Mouse (Mus musculus) Patski (cell line): ENCODE measurements around the gene Spag6. TPM values are rescaled to one million over a fixed set of nuclear protein-coding genes. Genes with fewer than 3 reads are reported as not detected.

Source experiments
- ATAC-seq: fragments of 100-300 bp; one replicate; pipeline ENCODE4 v1.8.0; 2021
- CTCF ChIA-PET: fragments of 350-600 bp; sonication (Branson Sonifier 250); formaldehyde crosslinking; loops from one replicate; lab custom pipeline; 2022; ENCODE audit warnings: inconsistent platforms; lab: Charles Lee
- POLR2A ChIA-PET: fragments of 350-600 bp; sonication (Branson Sonifier 250); formaldehyde crosslinking; loops from one replicate; lab custom pipeline; 2022; ENCODE audit warnings: antibody characterized with exemption, inconsistent platforms; lab: Charles Lee
- DNase-seq: peaks from one replicate; pipeline ENCODE4 v3.0.0-alpha.2; 2011; ENCODE audit warnings: low read depth, low spot score
- H3K27me3 ChIP-seq: fragments of 371-371 bp; one replicate; pipeline ENCODE4 v1.5.1; 2021
- CTCF ChIP-seq: fragments of 100-300 bp; IDR thresholded peaks from one replicate; pipeline ENCODE4 v1.5.1; 2021
- in situ Hi-C: fragments of 300-500 bp; cut with MboI; formaldehyde crosslinking; loops from 3 replicates; pipeline ENCODE4 v1.11.1; 2018; ENCODE audit warnings: low pct_unique_long_range_greater_than_20kb, mixed read lengths
- polyA plus RNA-seq: library from polyadenylated mRNA; unstranded; gene quantifications from one replicate; pipeline ENCODE4 v1.2.3, GENCODE M21; 2021

Spag6 gene
- polyA plus RNA-seq, 1 experiment from 2014 or later, result 1.7 TPM

DNA sequence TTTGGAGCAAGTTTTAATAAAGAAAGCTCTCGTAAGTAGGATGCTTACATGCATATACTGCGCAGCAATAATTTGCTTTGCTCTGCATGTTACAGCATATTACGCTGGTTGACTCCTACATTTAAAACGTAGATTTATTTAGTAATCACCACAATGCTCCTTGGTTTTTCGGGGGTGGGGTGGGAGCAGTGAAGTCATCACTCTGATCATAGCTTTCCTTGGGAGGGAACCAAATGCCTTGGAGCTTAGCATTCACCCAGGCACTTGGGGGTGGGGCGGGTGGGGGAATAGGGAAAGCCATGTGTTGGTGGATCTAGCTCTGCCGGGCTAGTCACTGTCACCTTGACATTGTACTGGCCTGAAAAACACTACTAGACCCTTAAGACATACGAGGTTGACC lies 1.3 kb downstream of the Spag6 start:
- CTCF ChIA-PET, result no interaction called here
- POLR2A ChIA-PET, result interaction anchor here (0.6 kb wide), 1 partner anchor 12 kb away, joined by 5 read pairs; no protein-coding TSS in a partner anchor
- ATAC-seq, result no peak
- H3K27me3 ChIP-seq, result peaks cover 4% of the 10 kb centered on the region
- no peak for TF ChIP-seq CTCF
- no peak for DNase-seq
- in situ Hi-C loops, result no loop called here

DNA sequence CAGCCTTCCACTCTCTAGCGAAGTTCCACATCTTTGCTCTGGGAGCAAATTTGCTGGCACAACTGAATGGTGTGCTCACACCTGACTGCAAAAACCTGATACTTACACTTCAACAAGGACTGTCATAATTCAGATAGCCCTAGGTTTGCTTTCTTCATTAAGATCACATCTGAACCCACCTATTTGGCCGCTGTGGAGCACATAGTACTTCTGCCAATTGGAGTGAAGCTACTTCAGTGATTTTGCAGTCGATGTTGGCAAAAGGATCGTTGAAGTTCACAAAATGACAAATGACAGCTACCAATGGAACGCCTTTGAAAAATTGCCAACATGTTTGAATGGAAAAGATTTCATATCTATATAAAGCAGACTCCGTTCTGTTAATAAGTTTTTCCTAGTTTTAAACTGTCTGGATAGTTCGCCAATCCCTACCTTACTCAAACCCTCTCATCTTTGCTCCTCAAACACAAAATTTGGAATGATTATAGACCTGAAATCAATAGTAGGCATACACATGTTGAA lies 1.9 kb downstream of the Spag6 start:
- POLR2A ChIA-PET, result interaction anchor here (0.6 to 1.6 kb wide), 2 partner anchors 11 kb away, joined by 5 to 7 read pairs; no protein-coding TSS in a partner anchor
- CTCF ChIA-PET, result no interaction called here
- TF ChIP-seq CTCF, result no peak
- in situ Hi-C loops, result no loop called here
- DNase-seq (no peak), ATAC-seq (no peak)
- peaks cover 4% of the 10 kb centered on the region for H3K27me3 ChIP-seq

DNA sequence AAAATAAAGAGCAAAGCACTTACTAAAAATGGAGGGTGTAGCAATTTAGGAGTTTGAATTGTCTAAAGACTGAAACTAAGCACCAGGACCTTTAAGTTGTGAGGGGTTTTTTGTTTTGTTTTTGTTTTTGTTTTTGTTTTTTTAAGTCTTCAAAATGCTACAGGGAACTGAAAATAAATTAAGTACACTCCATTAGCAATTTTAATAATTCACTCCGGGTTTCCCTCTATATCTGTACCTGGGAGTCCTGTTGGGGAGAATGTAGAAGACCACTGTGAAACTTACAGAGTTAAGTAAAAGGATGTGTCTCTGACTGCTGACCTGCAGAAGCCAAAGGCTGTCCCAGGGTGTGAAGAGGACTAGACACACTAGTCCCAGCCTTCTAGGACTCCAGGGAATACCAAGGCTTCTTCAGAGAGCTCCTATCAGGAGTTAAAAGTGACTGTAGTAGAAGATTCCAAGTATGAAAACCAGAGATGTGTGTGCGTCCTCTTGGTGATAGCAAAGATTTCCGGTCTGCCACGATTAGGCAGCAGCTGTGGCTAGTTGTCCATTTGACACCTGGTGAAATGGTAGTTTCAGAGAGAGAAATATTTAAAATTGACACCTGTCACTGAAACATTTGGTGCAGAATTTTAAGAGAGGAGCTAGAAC lies 3.9 kb downstream of the Spag6 start:
- TF ChIP-seq CTCF, result no peak
- ChIA-PET POLR2A (no interaction called here), CTCF (no interaction called here)
- peaks cover 11% of the 10 kb centered on the region for H3K27me3 ChIP-seq
- no peak for ATAC-seq
- no peak for DNase-seq
- in situ Hi-C loops, result no loop called here

GRCm38 (mm10) chr2:18698663-18699385 lies 5.0 kb downstream of the Spag6 start:
- CTCF ChIA-PET, result no interaction called here

DNA sequence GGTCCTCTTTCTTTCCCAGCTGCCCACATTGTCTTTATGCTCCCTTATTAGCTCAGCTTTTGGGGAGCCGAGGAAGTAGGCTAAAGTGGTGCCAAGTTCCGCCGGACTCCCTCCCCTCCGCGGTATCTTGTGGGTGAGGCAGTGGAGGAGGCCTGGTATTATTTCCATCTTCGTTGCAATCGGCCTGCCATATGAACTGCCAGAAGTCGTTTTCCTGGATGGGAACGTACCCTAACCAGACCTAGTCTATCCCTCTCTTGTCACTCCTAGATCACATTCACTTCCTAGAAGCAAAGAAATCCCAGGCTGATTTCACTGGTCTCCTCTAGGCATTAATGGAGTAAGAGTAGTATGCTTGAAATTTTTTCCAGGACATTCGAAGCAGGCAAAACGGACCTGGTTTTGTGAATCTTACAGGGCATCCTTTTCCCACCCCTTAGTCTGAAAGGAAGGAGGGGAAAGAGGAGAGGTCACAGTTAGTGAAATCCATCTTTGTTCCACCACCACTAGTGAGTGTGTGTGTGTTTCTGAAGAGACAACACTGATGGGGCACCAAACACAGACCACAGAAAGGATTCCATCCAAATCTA lies 5.7 kb downstream of the Spag6 start:
- no peak for ATAC-seq
- DNase-seq, result no peak
- in situ Hi-C loops, result no loop called here
- TF ChIP-seq CTCF, result no peak
- ChIA-PET POLR2A (no interaction called here), CTCF (no interaction called here)
- peaks cover 11% of the 10 kb centered on the region for H3K27me3 ChIP-seq

More at GRCm38 (mm10) chr2:18698663-18699385, 5.0 kb downstream of the Spag6 start:
- ATAC-seq, result no peak
- POLR2A ChIA-PET, result no interaction called here
- no peak for TF ChIP-seq CTCF
- no peak for DNase-seq
- in situ Hi-C loops, result no loop called here
- H3K27me3 ChIP-seq, result peaks cover 11% of the 10 kb centered on the region

DNA sequence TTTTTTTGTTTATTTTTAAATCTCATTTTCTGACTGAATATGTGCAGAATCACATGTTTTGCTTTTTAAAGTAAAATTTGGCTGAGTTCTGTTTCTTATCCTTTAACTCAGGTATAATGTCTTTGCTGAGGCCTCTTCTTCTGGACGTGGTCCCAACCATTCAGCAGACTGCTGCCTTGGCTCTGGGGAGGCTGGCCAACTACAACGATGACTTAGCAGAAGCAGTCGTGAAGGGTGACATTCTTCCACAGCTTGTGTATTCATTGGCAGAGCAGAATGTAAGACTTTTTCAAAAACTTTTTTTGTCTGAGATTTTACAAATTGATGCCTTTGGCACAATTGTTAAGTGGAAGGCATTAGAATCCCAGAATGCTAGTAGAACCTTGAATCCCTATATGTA lies 16.5 kb downstream of the Spag6 start:
- in situ Hi-C loops, result no loop called here
- DNase-seq (no peak), ATAC-seq (no peak)
- CTCF ChIA-PET, result no interaction called here
- POLR2A ChIA-PET, result no interaction called here
- no peaks in the 10 kb centered on the region for H3K27me3 ChIP-seq
- TF ChIP-seq CTCF, result no peak

DNA sequence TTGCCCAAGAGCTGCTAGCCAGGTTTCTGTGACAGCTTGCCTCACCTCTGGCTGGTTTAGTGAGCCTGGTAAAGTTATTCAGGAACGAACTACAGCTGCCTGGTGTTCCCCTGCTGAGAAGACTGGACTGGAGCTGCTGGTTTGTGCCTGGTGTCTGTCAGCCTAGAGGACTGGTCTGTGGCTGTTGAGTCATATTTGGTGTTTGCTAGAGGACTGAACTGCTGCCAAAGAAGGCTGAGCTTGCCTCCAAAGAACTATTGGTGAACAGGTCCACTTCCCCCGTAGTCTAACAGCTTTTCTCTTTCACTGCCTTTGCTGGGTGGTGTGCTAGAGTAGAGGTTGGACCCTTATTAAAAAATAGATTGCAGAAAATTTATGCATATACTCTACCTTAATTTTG lies 19.2 kb downstream of the Spag6 start:
- ATAC-seq, result no peak
- no peak for TF ChIP-seq CTCF
- no peaks in the 10 kb centered on the region for H3K27me3 ChIP-seq
- POLR2A ChIA-PET, result interaction anchor here (0.6 kb wide), 1 partner anchor 560 kb away, joined by 3 read pairs; no protein-coding TSS in a partner anchor
- in situ Hi-C loops, result no loop called here
- no peak for DNase-seq
- CTCF ChIA-PET, result interaction anchor here (1.6 kb wide), 1 partner anchor 14 kb away, joined by 4 read pairs; no protein-coding TSS in a partner anchor

DNA sequence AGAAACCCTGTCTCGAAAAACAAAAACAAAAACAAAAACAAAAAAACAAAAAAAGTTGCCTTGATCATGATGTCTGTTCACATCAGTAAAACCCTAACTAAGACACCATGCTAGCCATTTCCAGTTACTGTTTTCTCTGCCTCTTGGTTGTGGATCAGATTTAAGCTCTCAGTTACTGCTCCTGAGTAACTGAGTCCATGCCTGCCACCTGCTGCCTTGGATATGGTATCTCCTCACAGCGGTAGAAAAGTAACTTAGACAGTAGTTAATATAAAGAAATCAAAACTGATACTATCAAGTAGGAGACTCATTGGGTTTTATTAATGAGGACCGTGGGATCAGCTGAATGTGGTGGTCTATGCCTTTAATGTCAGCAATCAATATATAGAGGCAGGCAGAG lies 20.5 kb downstream of the Spag6 start:
- no peak for ATAC-seq
- no peak for DNase-seq
- in situ Hi-C loops, result no loop called here
- ChIA-PET POLR2A (no interaction called here), CTCF (no interaction called here)
- no peak for TF ChIP-seq CTCF
- no peaks in the 10 kb centered on the region for H3K27me3 ChIP-seq

GRCm38 (mm10) chr2:18718521-18718920 lies 24.7 kb downstream of the Spag6 start:
- DNase-seq (no peak), ATAC-seq (no peak)
- in situ Hi-C loops, result no loop called here
- no peak for TF ChIP-seq CTCF
- POLR2A ChIA-PET, result no interaction called here
- CTCF ChIA-PET, result interaction anchor here (0.7 to 1.5 kb wide), 3 partner anchors 12 to 24 kb away, joined by 3 to 6 read pairs (median 4); no protein-coding TSS in a partner anchor
- no peaks in the 10 kb centered on the region for H3K27me3 ChIP-seq

DNA sequence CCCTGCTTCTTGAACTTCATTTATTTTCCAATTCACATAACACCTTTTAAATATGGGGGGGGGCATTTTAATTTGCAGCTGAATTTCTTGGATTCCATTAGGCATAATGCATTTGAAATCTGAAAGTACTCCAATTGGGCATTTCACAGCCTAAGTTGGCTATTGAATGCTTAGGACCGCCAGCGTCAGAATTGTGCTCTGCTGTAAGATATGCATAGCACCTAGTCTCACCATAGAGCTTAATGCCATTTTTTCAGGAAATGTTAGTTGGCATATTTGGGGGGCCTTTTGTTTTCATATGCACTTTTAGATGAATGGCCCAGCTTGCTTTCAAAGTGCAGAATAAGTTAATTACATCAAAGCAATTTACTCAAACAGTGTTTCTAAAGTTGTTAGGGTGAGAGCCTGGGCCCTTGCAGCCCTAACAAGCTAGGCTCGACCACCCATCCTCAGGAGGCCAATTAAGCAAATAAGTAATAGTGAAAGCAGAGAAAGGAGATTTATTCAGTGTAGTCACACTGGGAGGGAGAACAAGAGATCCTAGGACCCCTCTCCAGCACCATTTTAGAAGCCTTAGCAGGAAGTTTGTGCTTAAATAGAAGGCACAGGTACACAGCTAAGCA lies 28.5 kb downstream of the Spag6 start:
- H3K27me3 ChIP-seq, result no peaks in the 10 kb centered on the region
- no peak for ATAC-seq
- no peak for TF ChIP-seq CTCF
- ChIA-PET CTCF (interaction anchor here (1.0 kb wide), 1 partner anchor 25 kb away, joined by 3 read pairs; no protein-coding TSS in a partner anchor), POLR2A (no interaction called here)
- in situ Hi-C loops, result no loop called here
- no peak for DNase-seq
